9 mouse cellular contexts compared by ENCODE assay signal in the genomic region with DNA sequence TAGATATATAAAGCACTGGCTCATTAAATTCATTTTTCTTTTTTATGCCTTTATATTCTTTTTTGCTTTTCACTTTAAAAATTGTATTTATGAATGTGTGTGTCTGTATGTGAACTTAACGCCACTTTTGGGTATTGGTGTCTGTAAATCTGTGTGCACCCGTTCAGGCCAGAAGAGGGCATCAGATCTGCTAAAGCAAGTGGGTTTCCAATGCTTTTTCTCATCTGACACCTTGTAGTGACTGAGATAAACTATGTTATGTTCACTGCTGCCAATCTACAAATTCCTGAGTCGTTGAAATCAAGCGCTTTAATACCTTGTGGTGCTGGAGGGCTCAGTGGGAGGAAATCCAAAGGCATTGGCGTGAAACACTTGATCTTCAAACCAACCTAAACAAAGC. TPM values are rescaled to one million over a fixed set of nuclear protein-coding genes. Genes with fewer than 3 reads are reported as not detected.
DNase-seq lines count a peak whose midpoint lies in the region; ATAC-seq and TF ChIP-seq lines count a peak whose summit lies in the region.
"Had no signal": no experiment of that assay in that cellular context is flagged by ENCODE, and none has a peak within 500 bp of the region (broad histone marks: within the 10 kb centered on the region; RNA-seq: fewer than 3 reads in every experiment).

No protein-coding gene starts in this region.

- WGBS in cerebellum, adult 2 months, result 77% methylated on average over 5 of the region's 5 CpGs
- WGBS in limb, embryonic 13.5 days, result 74% methylated on average over 5 of the region's 5 CpGs

- DNase-seq in cerebellum, postnatal 14 days, result peak; percentile 24 to 34
- no peak for DNase-seq in cerebellum, adult 2 months
- DNase-seq in kidney, postnatal 10 days, result peak; percentile 34
- no peak for DNase-seq in kidney, postnatal 14 days
- peak; percentile 58 for DNase-seq in ES-CJ7 (ENCODE audit: low read depth, low spot score)
- no peak for DNase-seq in layer of hippocampus, adult 9-11 months
- DNase-seq in adrenal gland, adult 18-20 months (ENCODE audit: low spot score in 2 of 2), result no peak

- TF ChIP-seq CTCF in cerebellum, adult 2 months (IDR thresholded peaks at IDR 0.05; ENCODE audit: borderline replicate concordance, insufficient read depth, low read depth, low read length), result no peak

- TF ChIP-seq POLR2A in cerebellum, adult 2 months (IDR thresholded peaks at IDR 0.05; ENCODE audit: borderline replicate concordance, insufficient read depth, low read length), result no peak

- H3K9ac ChIP-seq in limb, embryonic 13.5 days, result no peak overlapping the region
- H3K9ac ChIP-seq: midbrain, embryonic 15.5 days had no signal

- no peaks in the 10 kb centered on the region for H3K4me1 ChIP-seq in cerebellum, adult 2 months (ENCODE audit: control insufficient read depth, insufficient read depth, low read length)
- H3K4me1 ChIP-seq in limb, embryonic 13.5 days, result no peaks in the 10 kb centered on the region
- H3K4me1 ChIP-seq: midbrain, embryonic 15.5 days had no signal

- no peak for ATAC-seq in limb, embryonic 13.5 days (ENCODE audit: low FRiP score, low read depth)
- ATAC-seq: midbrain, embryonic 15.5 days had no signal

- no peaks in the 10 kb centered on the region for H3K9me3 ChIP-seq in limb, embryonic 13.5 days
- H3K9me3 ChIP-seq: midbrain, embryonic 15.5 days had no signal

- no peak overlapping the region for H3K27ac ChIP-seq in cerebellum, adult 2 months (ENCODE audit: insufficient read depth, low read length)
- peak overlapping the region; percentile 44; the same call in 1 of the 2 replicates for H3K27ac ChIP-seq in limb, embryonic 13.5 days
- H3K27ac ChIP-seq: midbrain, embryonic 15.5 days had no signal

- H3K4me3 ChIP-seq in cerebellum, adult 2 months (replicated peaks; ENCODE audit: insufficient read depth, low read depth, low read length), result no peak overlapping the region
- no peak overlapping the region for H3K4me3 ChIP-seq in limb, embryonic 13.5 days
- H3K4me3 ChIP-seq: midbrain, embryonic 15.5 days had no signal

- H3K4me2 ChIP-seq in limb, embryonic 13.5 days (replicated peaks), result no peak overlapping the region
- H3K4me2 ChIP-seq: midbrain, embryonic 15.5 days had no signal

- H3K36me3 ChIP-seq in limb, embryonic 13.5 days, result peaks cover 79% of the 10 kb centered on the region
- H3K36me3 ChIP-seq: midbrain, embryonic 15.5 days had no signal

- H3K27me3 ChIP-seq in cerebellum, adult 2 months (ENCODE audit: control insufficient read depth, insufficient read depth, low read length), result no peaks in the 10 kb centered on the region
- no peaks in the 10 kb centered on the region for H3K27me3 ChIP-seq in limb, embryonic 13.5 days
- H3K27me3 ChIP-seq: midbrain, embryonic 15.5 days had no signal

RNA-seq across cellular contexts. Expression of gene Gm49384, which starts 7.0 kb away (rescaled TPM):
- polyA plus RNA-seq in cerebellum, adult 2 months (2012; rRNA removed), result 4.4 and 4.5 TPM in 2 replicates
- 31.8 and 32.1 TPM in 2 replicates for polyA plus RNA-seq in limb, embryonic 13.5 days (2015; fragmentation: Nextera tagmentation; extraction: Ambion mirVana)
- total RNA-seq in adrenal gland, adult 18-20 months (2021), result 1 to 10 TPM; 2.9 to 4.1 TPM

RNA-seq across cellular contexts. Expression of gene Dnaaf2, which starts 12.8 kb away (rescaled TPM):
- 2.5 and 2.6 TPM in 2 replicates for polyA plus RNA-seq in cerebellum, adult 2 months (2012; rRNA removed)
- 10.4 and 11.4 TPM in 2 replicates for polyA plus RNA-seq in limb, embryonic 13.5 days (2015; fragmentation: Nextera tagmentation; extraction: Ambion mirVana)
- 1 to 10 TPM; 1.1 to 1.3 TPM for total RNA-seq in adrenal gland, adult 18-20 months (2021)

RNA-seq across cellular contexts. Expression of gene Gm49383, which starts 14.2 kb away (rescaled TPM):
- polyA plus RNA-seq in cerebellum, adult 2 months (2012; rRNA removed), result 2.0 and 3.2 TPM in 2 replicates
- 38.7 and 40.4 TPM in 2 replicates for polyA plus RNA-seq in limb, embryonic 13.5 days (2015; fragmentation: Nextera tagmentation; extraction: Ambion mirVana)
- 1 to 10 TPM; 3.3 to 4.5 TPM for total RNA-seq in adrenal gland, adult 18-20 months (2021)

RNA-seq across cellular contexts. Expression of gene Pole2, which starts 16.9 kb away (rescaled TPM):
- 1.1 and 1.6 TPM in 2 replicates for polyA plus RNA-seq in cerebellum, adult 2 months (2012; rRNA removed)
- polyA plus RNA-seq in limb, embryonic 13.5 days (2015; fragmentation: Nextera tagmentation; extraction: Ambion mirVana), result 26.5 and 29.8 TPM in 2 replicates
- 1 to 10 TPM in 1 of 2 experiments, under 1 TPM in 1; 0.99 to 1.3 TPM for total RNA-seq in adrenal gland, adult 18-20 months (2021)

RNA-seq across cellular contexts. Expression of gene Mgat2, which starts 27.1 kb away (rescaled TPM):
- 15.9 and 16.4 TPM in 2 replicates for polyA plus RNA-seq in cerebellum, adult 2 months (2012; rRNA removed)
- polyA plus RNA-seq in limb, embryonic 13.5 days (2015; fragmentation: Nextera tagmentation; extraction: Ambion mirVana), result 45.1 and 48.2 TPM in 2 replicates
- 10 to 100 TPM; 43.1 to 62.8 TPM for total RNA-seq in adrenal gland, adult 18-20 months (2021)

Comparison
In these comparisons a context has a peak if more than half of its experiments do, and no peak if none do; other contexts are left out.
1. DNase-seq: peak in cerebellum, postnatal 14 days (2 of 2), kidney, postnatal 10 days (single experiment) and ES-CJ7 (single experiment); none in cerebellum, adult 2 months (0 of 2), kidney, postnatal 14 days (single experiment), layer of hippocampus, adult 9-11 months (single experiment) and adrenal gland, adult 18-20 months (0 of 2).